Comparison of ENCODE assay signal across 8 mouse cellular contexts in the genomic region with DNA sequence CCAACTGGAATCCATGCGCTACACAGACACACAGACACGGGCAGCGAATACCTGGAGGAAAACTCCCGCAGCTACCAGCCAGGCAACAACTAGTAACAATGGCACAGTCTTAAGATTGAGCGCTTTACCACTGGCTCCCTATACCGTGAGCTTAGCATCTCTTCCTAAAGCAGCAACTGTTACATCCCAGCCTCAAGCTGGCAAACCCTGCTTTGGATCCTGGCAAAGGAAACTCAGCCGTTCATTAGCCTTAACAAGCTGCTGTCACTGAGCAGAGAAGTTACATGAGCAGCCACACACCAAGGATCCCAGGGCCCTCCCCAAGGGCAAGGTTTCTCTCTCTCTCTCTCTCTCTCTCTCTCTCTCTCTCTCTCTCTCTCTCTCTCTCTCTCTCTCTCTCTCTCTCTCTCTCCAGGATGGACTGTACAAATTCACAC. TPM values are rescaled to one million over a fixed set of nuclear protein-coding genes. Genes with fewer than 3 reads are reported as not detected.
DNase-seq lines count a peak whose midpoint lies in the region; ATAC-seq and TF ChIP-seq lines count a peak whose summit lies in the region.

No protein-coding gene starts in this region.

- peak; percentile 52 for DNase-seq in adrenal gland, adult 2 months
- no peak for DNase-seq in adrenal gland, postnatal 4 days (ENCODE audit: low spot score in 2 of 2)
- DNase-seq in cerebellum, adult 8-10 months = peak; percentile 59
- peak; percentile 48 to 66 for DNase-seq in frontal cortex, postnatal 36 days (ENCODE audit: low spot score in 2 of 2)
- DNase-seq in hindbrain, postnatal 0 days (ENCODE audit: low spot score) = peak; percentile 74
- DNase-seq in left cerebral cortex, postnatal 36 days (ENCODE audit: low spot score in 2 of 2) = peak; percentile 53 to 55
- no peak for DNase-seq in urinary bladder, postnatal 14 days (ENCODE audit: low spot score)

- peak overlapping the region; percentile 91 for H3K9ac ChIP-seq in hindbrain, postnatal 0 days (replicated peaks; ENCODE audit: low read length)
- H3K9ac ChIP-seq in midbrain, embryonic 15.5 days = peak overlapping the region; percentile 100

- intact Hi-C loops in left cerebral cortex, postnatal 36 days (cut with DNase I) = loop anchor here (1.0 to 10.0 kb wide), 3 partner anchors 37 to 415 kb away; partner anchors contain the start of gene Creb1

- H3K36me3 ChIP-seq in hindbrain, postnatal 0 days (ENCODE audit: insufficient read depth, low read length) = no peaks in the 10 kb centered on the region
- H3K36me3 ChIP-seq in midbrain, embryonic 15.5 days (replicated peaks) = no peaks in the 10 kb centered on the region

- H3K4me2 ChIP-seq in hindbrain, postnatal 0 days (ENCODE audit: low read depth, low read length) = peak overlapping the region; percentile 65
- H3K4me2 ChIP-seq in midbrain, embryonic 15.5 days = peak overlapping the region; percentile 76

- H3K4me1 ChIP-seq in hindbrain, postnatal 0 days (ENCODE audit: insufficient read depth, low read length) = peaks cover 29% of the 10 kb centered on the region
- peaks cover 53% of the 10 kb centered on the region for H3K4me1 ChIP-seq in midbrain, embryonic 15.5 days

- no peaks in the 10 kb centered on the region for H3K27me3 ChIP-seq in hindbrain, postnatal 0 days (ENCODE audit: insufficient read depth, low read length)
- H3K27me3 ChIP-seq in midbrain, embryonic 15.5 days (replicated peaks) = no peaks in the 10 kb centered on the region

- H3K4me3 ChIP-seq in hindbrain, postnatal 0 days (ENCODE audit: low read length) = peak overlapping the region; percentile 87
- peak overlapping the region; percentile 86 for H3K4me3 ChIP-seq in midbrain, embryonic 15.5 days

- no peak for TF ChIP-seq CTCF in hindbrain, postnatal 0 days (IDR thresholded peaks at IDR 0.05; ENCODE audit: low read depth)

- 3% methylated on average over 7 of the region's 7 CpGs for WGBS in hindbrain, postnatal 0 days
- 4% methylated on average over 7 of the region's 7 CpGs for WGBS in midbrain, embryonic 15.5 days

- H3K27ac ChIP-seq in hindbrain, postnatal 0 days = peak overlapping the region; percentile 100
- peak overlapping the region; percentile 100 for H3K27ac ChIP-seq in midbrain, embryonic 15.5 days

- H3K9me3 ChIP-seq in hindbrain, postnatal 0 days (ENCODE audit: low read length) = no peaks in the 10 kb centered on the region
- H3K9me3 ChIP-seq in midbrain, embryonic 15.5 days = no peaks in the 10 kb centered on the region

- no peak for ATAC-seq in hindbrain, postnatal 0 days
- no peak for ATAC-seq in midbrain, embryonic 15.5 days (replicated peaks)

RNA-seq across cellular contexts. Expression of gene Klf7, which starts 2.7 kb away (rescaled TPM):
- 10 to 100 TPM; 13.4 to 18.6 TPM for total RNA-seq in adrenal gland, adult 2 months (2021)
- 7.1 and 15.5 TPM in 2 replicates for polyA plus RNA-seq in adrenal gland, adult 2 months (2012; rRNA removed)
- 10 to 100 TPM; 23.3 to 29.2 TPM for total RNA-seq in adrenal gland, postnatal 4 days (2021)
- 47.3 and 48.0 TPM in 2 replicates for total RNA-seq in hindbrain, postnatal 0 days (2014; rRNA removed)
- 115 and 120 TPM in 2 replicates for polyA plus RNA-seq in hindbrain, postnatal 0 days (2015; fragmentation: Nextera tagmentation; extraction: Ambion mirVana)
- 10 to 100 TPM; 39.8 to 45.0 TPM for total RNA-seq in left cerebral cortex, postnatal 36 days (2021)
- polyA plus RNA-seq in midbrain, embryonic 15.5 days (2015; fragmentation: Nextera tagmentation; extraction: Ambion mirVana) = 117 and 118 TPM in 2 replicates

Comparison
In these comparisons a context has a peak if more than half of its experiments do, and no peak if none do; other contexts are left out.
1. DNase-seq: peak in adrenal gland, adult 2 months (single experiment), cerebellum, adult 8-10 months (single experiment), frontal cortex, postnatal 36 days (2 of 2), hindbrain, postnatal 0 days (single experiment) and left cerebral cortex, postnatal 36 days (2 of 2); none in adrenal gland, postnatal 4 days (0 of 2) and urinary bladder, postnatal 14 days (single experiment).